Mouse (Mus musculus): ENCODE data around the gene Gm9844. TPM values are rescaled to one million over a fixed set of nuclear protein-coding genes. Genes with fewer than 3 reads are reported as not detected.
A peak's percentile ranks its signal among the peaks of the same experiment; 100 is the strongest.

The Gm9844 gene
- total and polyA plus RNA-seq, 3 experiments = 0.54 to 0.95 TPM; not detected in 1

DNA sequence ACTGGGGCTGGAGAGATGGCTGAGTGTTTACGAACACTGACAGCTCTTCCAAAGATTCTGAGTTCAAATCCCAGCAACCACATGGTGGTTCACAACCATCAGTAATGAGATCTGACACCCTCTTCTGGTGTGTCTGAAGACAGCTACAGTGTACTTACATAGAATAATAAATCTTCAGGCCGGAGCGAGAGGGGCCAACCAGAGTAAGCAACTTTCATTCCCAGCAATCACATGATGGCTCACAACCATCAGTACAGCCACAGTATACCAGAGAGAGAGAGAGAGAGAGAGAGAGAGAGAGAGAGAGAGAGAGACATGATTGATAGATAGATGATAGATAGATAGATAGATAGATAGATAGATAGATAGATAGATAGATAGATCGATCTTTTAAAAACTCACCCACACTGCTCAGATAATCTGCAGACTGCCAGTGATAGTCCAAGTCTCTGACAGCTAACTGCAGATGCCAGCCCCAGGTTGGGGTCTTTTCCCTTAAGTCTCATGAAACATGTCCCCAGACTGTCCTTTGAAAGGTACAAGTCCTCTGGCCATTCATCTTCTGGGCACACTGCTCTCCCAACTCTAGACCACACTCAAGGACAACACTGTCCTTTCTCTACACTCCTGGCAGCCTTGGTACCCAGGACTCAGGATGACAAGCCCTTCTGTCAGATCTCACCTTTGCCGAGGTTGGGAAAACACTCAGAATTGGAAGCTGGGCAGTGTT is 10.3 kb upstream of the Gm9844 start:
- Histone ChIP-seq H3K27me3 (ENCODE audit: control insufficient read depth in 1 of 2, insufficient read depth in 2 of 2, low read length in 2 of 2) (no peaks in the 10 kb centered on the region), H3K9ac (ENCODE audit: control insufficient read depth, low read depth, low read length, poor library complexity, severe bottlenecking) (peak overlapping the region; percentile 80), H3K27ac (ENCODE audit: control insufficient read depth, low read depth, low read length) (peak overlapping the region; percentile 97), H3K36me3 (ENCODE audit: control insufficient read depth in 1 of 2, insufficient read depth in 2 of 2, low read length in 2 of 2) (peaks cover 0 to 15% of the 10 kb centered on the region in 2 experiments; a peak in 2 of 4 replicates), H3K4me1 (ENCODE audit: control insufficient read depth in 1 of 2, insufficient read depth in 2 of 2, low read length in 2 of 2) (peaks cover 7 to 15% of the 10 kb centered on the region in 2 experiments), H3K9me3 (replicated peaks; ENCODE audit: insufficient read depth, low read length) (no peaks in the 10 kb centered on the region), H3K79me2 (ENCODE audit: control insufficient read depth, insufficient read depth, low read length, poor library complexity) (no peaks in the 10 kb centered on the region; the same call in 1 of the 2 replicates), H3K4me3 (ENCODE audit: control insufficient read depth in 1 of 2, insufficient read depth in 1 of 2, low read depth in 2 of 2, low read length in 2 of 2) (peak overlapping the region; percentile 47 to 53)
- peak; percentile 56 for DNase-seq (ENCODE audit: low read depth, low spot score)
- TF ChIP-seq RAD21 (IDR thresholded peaks at IDR 0.05; ENCODE audit: low read depth, low read length) (no peak), JUND (IDR thresholded peaks at IDR 0.05; ENCODE audit: low read depth, low read length) (no peak), SMC3 (IDR thresholded peaks at IDR 0.05; ENCODE audit: low read depth, low read length) (no peak), CHD1 (IDR thresholded peaks at IDR 0.05; ENCODE audit: low read depth, low read length) (no peak), POLR2AphosphoS5 (IDR thresholded peaks at IDR 0.05; ENCODE audit: borderline replicate concordance, low read depth, low read length) (no peak), NELFE (IDR thresholded peaks at IDR 0.05; ENCODE audit: low read depth, low read length) (no peak), GABPA (IDR thresholded peaks at IDR 0.05; ENCODE audit: low read depth, low read length) (no peak), MAX (IDR thresholded peaks at IDR 0.05; ENCODE audit: low read length) (no peak), ELF1 (IDR thresholded peaks at IDR 0.05; ENCODE audit: low read depth, low read length) (no peak), EP300 (IDR thresholded peaks at IDR 0.05; ENCODE audit: low read depth in 1 of 2, low read length in 2 of 2) (no peak), POLR2A (IDR thresholded peaks at IDR 0.05; ENCODE audit: control insufficient read depth in 1 of 2, insufficient read depth in 1 of 2, low read depth in 1 of 2, low read length in 2 of 2, poor library complexity in 1 of 2) (no peak), ZMIZ1 (IDR thresholded peaks at IDR 0.05; ENCODE audit: low read depth, low read length) (no peak), NRF1 (IDR thresholded peaks at IDR 0.05; ENCODE audit: insufficient read depth, low read depth, low read length, poor library complexity, severe bottlenecking) (no peak), SIN3A (IDR thresholded peaks at IDR 0.05; ENCODE audit: low read length) (no peak), USF1 (IDR thresholded peaks at IDR 0.05; ENCODE audit: low read depth, low read length) (peak; percentile 49; the same call in 1 of the 2 replicates), GATA1 (IDR thresholded peaks at IDR 0.05; ENCODE audit: low read depth, low read length) (peak; percentile 63; the same call in 1 of the 2 replicates)

DNA sequence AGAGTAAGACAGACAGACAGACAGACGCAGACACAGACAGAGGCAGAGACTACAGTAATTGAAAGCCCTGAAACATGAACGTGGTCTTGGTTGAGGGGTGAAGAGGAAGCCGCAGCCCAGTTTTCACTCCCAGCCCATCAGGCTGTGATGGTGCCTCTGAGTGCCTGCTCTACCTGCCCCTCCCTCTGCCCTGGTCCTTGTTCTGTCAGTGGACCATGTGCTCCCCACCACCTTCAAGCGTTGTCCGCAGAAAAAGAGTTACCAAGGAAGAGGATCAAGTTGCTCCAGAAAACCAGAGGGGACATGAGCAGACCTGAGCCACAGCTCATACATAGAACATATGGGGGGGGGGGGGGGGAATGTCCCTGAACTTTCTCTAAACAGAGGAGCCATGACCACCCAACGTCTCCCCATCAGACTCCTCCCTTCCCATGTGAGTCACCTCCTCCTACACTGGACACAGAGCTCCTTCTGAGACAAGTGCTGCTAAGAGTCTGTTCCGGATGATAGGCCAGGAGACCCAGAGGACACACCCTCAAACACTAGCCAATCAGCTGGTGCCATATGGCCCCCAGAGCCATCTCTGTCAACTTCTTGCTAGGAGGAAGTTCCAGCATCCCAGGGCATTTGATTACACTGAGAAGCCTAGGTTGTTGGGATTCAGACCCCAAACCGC is 9.3 kb upstream of the Gm9844 start:
- H3K27me3 ChIP-seq (ENCODE audit: control insufficient read depth in 1 of 2, insufficient read depth in 2 of 2, low read length in 2 of 2) = no peaks in the 10 kb centered on the region
- peaks cover 0 to 15% of the 10 kb centered on the region in 2 experiments; a peak in 2 of 4 replicates for H3K36me3 ChIP-seq (ENCODE audit: control insufficient read depth in 1 of 2, insufficient read depth in 2 of 2, low read length in 2 of 2)
- peak overlapping the region; percentile 80 for H3K9ac ChIP-seq (ENCODE audit: control insufficient read depth, low read depth, low read length, poor library complexity, severe bottlenecking)
- DNase-seq (ENCODE audit: low read depth, low spot score) = peak; percentile 98
- H3K4me3 ChIP-seq (ENCODE audit: control insufficient read depth in 1 of 2, insufficient read depth in 1 of 2, low read depth in 2 of 2, low read length in 2 of 2) = peak overlapping the region; percentile 47 to 53
- H3K4me1 ChIP-seq (ENCODE audit: control insufficient read depth in 1 of 2, insufficient read depth in 2 of 2, low read length in 2 of 2) = peaks cover 7 to 15% of the 10 kb centered on the region in 2 experiments
- peak overlapping the region; percentile 97 for H3K27ac ChIP-seq (ENCODE audit: control insufficient read depth, low read depth, low read length)
- no peaks in the 10 kb centered on the region; the same call in 1 of the 2 replicates for H3K79me2 ChIP-seq (ENCODE audit: control insufficient read depth, insufficient read depth, low read length, poor library complexity)
- no peaks in the 10 kb centered on the region for H3K9me3 ChIP-seq (replicated peaks; ENCODE audit: insufficient read depth, low read length)
- TF ChIP-seq BHLHE40 (IDR thresholded peaks at IDR 0.05; ENCODE audit: borderline replicate concordance, low read depth, low read length) (no peak), EP300 (IDR thresholded peaks at IDR 0.05; ENCODE audit: low read depth in 1 of 2, low read length in 2 of 2) (peak in 1 of 2 experiments; percentile 62; a peak in 2 of 4 replicates), JUND (IDR thresholded peaks at IDR 0.05; ENCODE audit: low read depth, low read length) (peak; percentile 46; the same call in 1 of the 2 replicates), E2F4 (IDR thresholded peaks at IDR 0.05; ENCODE audit: borderline replicate concordance, low read depth, low read length) (no peak), POLR2A (IDR thresholded peaks at IDR 0.05; ENCODE audit: control insufficient read depth in 1 of 2, insufficient read depth in 1 of 2, low read depth in 1 of 2, low read length in 2 of 2, poor library complexity in 1 of 2) (peak in 1 of 2 experiments; percentile 86; a peak in 2 of 4 replicates), TAL1 (IDR thresholded peaks at IDR 0.05; ENCODE audit: low read length) (peak; percentile 70), POLR2AphosphoS2 (IDR thresholded peaks at IDR 0.05; ENCODE audit: low read length) (peak; percentile 90), NELFE (IDR thresholded peaks at IDR 0.05; ENCODE audit: low read depth, low read length) (peak; percentile 81), MYC (IDR thresholded peaks at IDR 0.05; ENCODE audit: low read depth, low read length) (peak; percentile 77), TBP (IDR thresholded peaks at IDR 0.05; ENCODE audit: low read depth, low read length) (peak; percentile 86), GATA1 (IDR thresholded peaks at IDR 0.05; ENCODE audit: low read depth, low read length) (peak; percentile 39; the same call in 1 of the 2 replicates), KAT2A (conservative IDR thresholded peaks at IDR 0.05; ENCODE audit: low read depth, low read length) (0 out of 2 replicates have a peak, but pooled peaks have one; percentile 17), TCF12 (IDR thresholded peaks at IDR 0.05; ENCODE audit: low read depth, low read length) (peak; percentile 68), CHD1 (IDR thresholded peaks at IDR 0.05; ENCODE audit: low read depth, low read length) (no peak), ETS1 (IDR thresholded peaks at IDR 0.05; ENCODE audit: low read depth, low read length) (peak; percentile 79), MAX (IDR thresholded peaks at IDR 0.05; ENCODE audit: low read length) (peak; percentile 63), ZC3H11A (IDR thresholded peaks at IDR 0.05; ENCODE audit: low read depth, low read length) (no peak), MYB (IDR thresholded peaks at IDR 0.05; ENCODE audit: low read depth, low read length) (no peak), ZMIZ1 (IDR thresholded peaks at IDR 0.05; ENCODE audit: low read depth, low read length) (peak; percentile 83)
